Mouse (Mus musculus): ENCODE results near the gene Rragd.

DNA sequence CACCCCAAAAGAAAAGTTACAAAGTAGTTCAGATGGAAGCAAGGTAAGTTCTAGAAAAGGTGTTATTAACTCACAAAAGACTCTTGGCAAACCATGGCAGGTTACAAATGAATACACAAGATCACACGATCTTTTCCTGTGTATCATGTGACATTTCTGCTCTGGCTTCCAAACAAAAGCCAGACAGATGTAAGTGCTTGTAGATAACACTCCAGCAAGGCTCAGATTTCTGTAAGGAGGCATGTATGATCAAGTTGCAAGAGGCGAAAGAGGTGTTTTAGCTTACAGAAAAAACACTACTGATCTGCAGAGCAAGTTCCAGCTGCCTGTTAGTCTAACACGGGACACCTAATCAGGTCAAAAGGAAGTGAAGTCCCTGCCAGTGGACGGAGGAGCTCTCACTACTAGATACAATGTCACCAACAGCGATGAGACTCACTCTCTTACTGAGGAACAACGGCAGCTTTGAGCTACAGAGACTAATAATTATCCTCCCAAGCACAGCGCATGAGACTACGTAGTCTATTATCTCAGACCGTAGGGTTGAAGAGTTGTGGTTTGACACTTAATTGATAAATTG lies 46.0 kb upstream of the Rragd start:
- no peak for TF ChIP-seq CTCF (IDR thresholded peaks at IDR 0.05; ENCODE audit: low read depth)
- TF ChIP-seq EP300 (IDR thresholded peaks at IDR 0.05; ENCODE audit: low read depth): no peak

Data from liver, postnatal 0 days (tissue).